Mouse (Mus musculus) heart, postnatal 25 days (tissue): ENCODE results near the gene Gm49395. TPM values are rescaled to one million over a fixed set of nuclear protein-coding genes. Genes with fewer than 3 reads are reported as not detected.

ENCODE experiments used
- DNase-seq: peaks from one replicate; pipeline ENCODE4 v3.0.0; 2022; ENCODE audit warnings: low spot score
- intact Hi-C: fragments of 180-260 bp; cut with DNase I; formaldehyde crosslinking; loops from one replicate; pipeline ENCODE4 v1.15.1; 2025
- total RNA-seq, 2 experiments: library from RNA; stranded (reverse); gene quantifications; 2 replicates each; pipeline ENCODE4 v1.2.3; 2021

Gene Gm49395
- total RNA-seq, 2 experiments from 2014 or later: 11.2 to 12.7 TPM

- no peak for DNase-seq
- intact Hi-C loops: loop anchor here (5.0 kb wide), 2 partner anchors 113 to 122 kb away; no protein-coding TSS in a partner anchor
Measured at GRCm38 (mm10) chr13:115100381-115101177, 1.1 kb downstream of the Gm49395 start.

DNA sequence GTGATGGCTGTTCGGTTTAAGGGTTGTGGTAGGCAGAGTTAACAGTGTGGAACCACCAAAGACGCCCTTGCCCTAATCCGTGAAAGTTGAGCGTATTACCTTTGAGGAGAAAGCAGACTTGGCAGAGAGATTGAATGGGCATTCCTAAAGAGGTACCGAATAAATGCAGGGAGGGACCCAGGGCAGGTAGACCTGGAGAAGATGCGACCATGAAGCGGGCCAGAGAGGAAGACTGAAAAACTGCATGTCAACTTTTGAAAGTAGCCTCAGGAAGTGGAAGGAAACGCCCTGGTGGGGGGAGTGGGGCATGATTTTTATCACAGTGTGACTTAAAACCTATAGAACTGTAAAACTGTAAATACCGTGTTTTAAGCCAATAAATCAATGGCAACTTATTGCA is 2.3 kb downstream of the Gm49395 start:
- no peak for DNase-seq
- intact Hi-C loops: no loop called here

- no peak for DNase-seq
- intact Hi-C loops: no loop called here
Measured at GRCm38 (mm10) chr13:115098227-115098626, 3.5 kb downstream of the Gm49395 start.

DNA sequence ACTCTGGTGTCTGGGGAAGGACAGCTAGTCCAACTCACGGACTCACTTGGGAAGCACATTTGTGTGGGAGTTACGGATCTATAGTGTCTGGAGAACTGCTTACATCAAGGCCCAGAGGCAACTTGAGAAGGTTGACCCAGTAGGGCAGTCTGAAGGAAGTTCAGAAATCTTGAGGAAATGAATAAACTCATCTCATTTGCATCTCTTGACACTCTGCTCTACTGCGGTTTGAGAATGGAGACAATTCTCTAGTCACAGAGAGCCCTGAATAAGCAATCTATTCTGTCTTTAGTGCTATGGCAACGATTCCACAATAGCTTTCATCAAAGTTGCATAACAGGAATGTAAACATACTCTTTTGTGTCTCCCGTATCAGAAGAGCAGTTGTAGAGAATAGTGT is 4.8 kb downstream of the Gm49395 start:
- intact Hi-C loops: no loop called here
- no peak for DNase-seq

DNA sequence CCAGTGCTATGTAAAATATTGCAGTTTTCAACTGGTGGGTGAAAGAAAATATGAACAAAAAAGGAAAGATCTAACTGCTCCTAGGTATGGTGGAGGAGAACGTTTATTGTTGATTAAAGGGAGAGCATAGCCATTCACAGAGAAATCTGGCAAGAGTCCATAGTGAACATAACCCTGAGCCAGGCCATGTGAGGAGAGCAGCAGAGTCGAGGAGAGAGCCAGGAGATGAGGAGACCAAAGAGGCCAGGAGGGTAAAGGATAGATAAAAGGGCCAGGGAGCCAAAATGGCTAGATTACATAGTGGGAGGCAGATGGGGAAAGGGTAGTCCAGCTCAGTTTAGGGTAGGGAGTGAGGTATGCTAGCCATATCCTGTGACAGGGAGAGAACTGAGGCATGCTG is 5.5 kb downstream of the Gm49395 start:
- intact Hi-C loops: no loop called here
- no peak for DNase-seq

- intact Hi-C loops: no loop called here
Measured at GRCm38 (mm10) chr13:115095392-115095791, 6.3 kb downstream of the Gm49395 start.

GRCm38 (mm10) chr13:115091511-115091910 is 10.2 kb downstream of the Gm49395 start:
- no peak for DNase-seq
- intact Hi-C loops: no loop called here

More at GRCm38 (mm10) chr13:115095392-115095791, 6.3 kb downstream of the Gm49395 start:
- no peak for DNase-seq

DNA sequence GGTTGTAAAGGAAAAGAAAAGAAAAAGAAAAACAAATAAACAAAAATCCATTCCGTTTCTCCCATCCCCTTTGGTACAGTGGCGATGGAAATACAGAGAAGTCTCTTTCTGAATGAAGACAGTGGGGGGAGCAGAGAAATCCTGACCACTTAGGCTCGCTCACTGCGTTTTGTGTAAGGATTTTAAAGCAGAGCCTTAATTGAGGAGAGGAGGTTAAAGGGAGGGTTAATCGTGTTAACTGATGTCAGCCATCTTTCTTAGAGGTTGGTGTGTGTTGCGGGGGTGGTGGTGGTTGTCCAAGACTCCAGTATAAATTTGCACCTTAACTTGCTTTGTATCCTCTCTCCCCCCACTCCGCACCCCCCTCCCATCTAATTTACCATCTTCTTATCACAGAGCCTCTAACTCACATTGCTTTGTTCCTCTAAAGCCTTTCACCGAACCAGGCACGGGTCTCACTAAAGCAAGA is 10.7 kb downstream of the Gm49395 start:
- intact Hi-C loops: no loop called here
- no peak for DNase-seq

GRCm38 (mm10) chr13:115090069-115090976 is 11.4 kb downstream of the Gm49395 start, which contains the start of gene Pelo:
TSS of gene Pelo (minus strand) at chr13:115090186.
- intact Hi-C loops: no loop called here

DNA sequence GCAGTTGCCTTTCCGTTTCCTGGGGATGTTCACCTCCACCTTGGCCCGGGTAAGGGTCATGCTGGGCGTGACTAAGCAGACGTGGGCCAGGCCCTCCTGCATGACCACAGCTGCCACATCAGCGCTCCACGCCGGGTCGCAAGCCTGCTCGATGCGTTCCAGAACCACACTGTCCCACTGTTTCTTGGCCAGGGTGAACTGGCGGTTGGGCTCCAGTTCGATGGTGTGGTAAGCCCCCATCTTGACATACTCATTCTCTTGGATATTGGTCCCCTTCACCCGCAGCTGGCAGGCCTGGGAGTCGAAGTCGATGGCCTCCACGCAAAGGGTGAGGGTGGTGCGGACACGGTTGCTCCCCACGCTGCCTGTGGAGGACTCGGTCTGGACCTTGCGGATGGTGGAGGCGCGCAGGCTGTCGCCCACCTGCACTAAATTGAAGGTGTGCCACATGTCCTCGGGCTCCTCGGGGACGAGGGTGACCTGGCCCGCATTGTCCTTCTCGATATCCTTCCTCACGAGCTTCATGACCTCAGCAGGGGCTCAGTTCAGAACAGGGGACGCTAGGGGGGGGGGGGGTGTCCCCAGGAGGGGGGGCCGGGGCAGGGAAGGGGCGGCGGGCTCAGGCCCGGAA is 12.2 kb downstream of the Gm49395 start:
- peak; percentile 10 for DNase-seq
- intact Hi-C loops: no loop called here

More at GRCm38 (mm10) chr13:115090069-115090976, 11.4 kb downstream of the Gm49395 start, which contains the start of gene Pelo:
- peak; percentile 94 for DNase-seq

GRCm38 (mm10) chr13:115089020-115089394 is 12.7 kb downstream of the Gm49395 start:
- DNase-seq: no peak
- intact Hi-C loops: no loop called here

DNA sequence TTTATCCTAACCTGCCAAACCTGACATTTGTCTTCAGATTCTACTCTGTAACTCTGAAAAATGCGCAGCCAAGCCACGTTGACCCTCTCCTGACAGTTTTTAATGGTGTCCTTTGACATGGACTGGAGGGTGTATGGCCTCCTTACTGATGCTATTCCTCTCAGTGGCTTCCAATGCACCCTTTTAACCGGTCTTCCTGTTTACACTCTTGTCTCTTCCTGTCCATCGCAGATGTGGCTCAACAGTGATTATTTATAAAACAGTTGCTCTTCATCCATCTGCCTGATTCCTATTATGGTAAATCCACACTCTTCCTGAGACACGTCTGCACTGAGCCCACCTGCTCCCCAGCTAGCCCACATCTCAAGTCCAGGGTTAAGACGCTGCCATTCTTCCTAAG is 15.7 kb downstream of the Gm49395 start:
- intact Hi-C loops: no loop called here
- no peak for DNase-seq

DNA sequence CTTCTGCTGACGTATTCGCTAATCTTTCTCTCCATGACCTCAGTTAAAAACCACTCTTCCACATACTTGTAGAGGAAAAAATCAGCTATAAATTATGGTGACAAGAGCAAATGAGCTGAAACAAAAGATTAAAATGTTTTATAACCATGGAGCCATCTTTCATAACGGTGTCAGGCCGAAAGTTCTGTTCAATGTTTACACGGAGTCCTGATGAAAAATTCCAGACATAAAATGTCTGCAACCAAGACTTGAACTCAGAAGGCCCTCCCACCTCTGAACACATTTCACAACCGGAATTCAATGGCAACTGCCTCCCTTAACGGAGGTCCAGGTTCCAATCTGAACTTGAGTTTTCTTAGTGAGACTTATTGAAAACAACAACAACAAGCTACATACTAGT is 19.4 kb downstream of the Gm49395 start:
- no peak for DNase-seq
- intact Hi-C loops: no loop called here

- no peak for DNase-seq
- intact Hi-C loops: no loop called here
Measured at GRCm38 (mm10) chr13:115079996-115080585, 21.6 kb downstream of the Gm49395 start.

GRCm38 (mm10) chr13:115078997-115079685 is 22.6 kb downstream of the Gm49395 start:
- DNase-seq: no peak
- intact Hi-C loops: no loop called here

- intact Hi-C loops: no loop called here
- no peak for DNase-seq
Measured at GRCm38 (mm10) chr13:115077346-115078134, 24.2 kb downstream of the Gm49395 start.

DNA sequence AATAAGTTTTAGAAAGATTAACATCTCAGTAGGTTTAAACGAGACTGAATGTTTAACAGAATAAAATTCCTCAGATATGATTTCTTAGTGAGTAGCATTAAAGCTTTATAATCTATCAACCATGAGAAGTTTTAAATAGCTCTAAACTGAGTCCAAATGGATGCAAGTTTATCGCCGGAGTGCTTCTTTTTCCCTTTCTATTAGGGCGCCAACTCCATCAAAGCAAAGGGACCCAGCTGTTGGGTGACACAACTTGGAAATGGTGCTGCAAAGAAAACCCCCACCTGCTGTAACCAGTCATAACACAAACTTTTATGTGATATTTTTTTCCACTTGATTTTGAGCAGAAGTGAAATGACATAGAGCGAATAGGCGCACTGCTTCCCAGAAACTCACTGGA is 29.3 kb downstream of the Gm49395 start:
- intact Hi-C loops: no loop called here
- DNase-seq: no peak

- no peak for DNase-seq
- intact Hi-C loops: no loop called here
Measured at GRCm38 (mm10) chr13:115071431-115071830, 30.3 kb downstream of the Gm49395 start.

DNA sequence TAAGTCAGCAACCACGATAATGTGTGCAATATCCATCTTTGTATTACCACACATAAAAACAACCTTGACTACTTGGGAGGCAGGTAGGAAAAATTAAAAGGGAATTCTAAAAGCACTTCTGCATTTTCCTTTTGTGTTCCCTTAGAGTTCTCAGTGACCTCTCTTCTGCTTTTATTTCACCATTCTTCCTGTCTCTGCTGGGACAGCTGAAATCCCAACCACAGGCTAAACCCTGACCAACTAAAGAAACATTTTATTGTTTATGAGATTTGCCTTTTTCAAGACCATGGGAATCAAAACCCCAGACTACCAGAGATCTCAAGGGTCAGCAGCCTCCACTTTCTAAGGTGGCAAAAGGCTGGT is 33.8 kb downstream of the Gm49395 start:
- DNase-seq: no peak
- intact Hi-C loops: no loop called here
